Mouse (Mus musculus): Measurements from ENCODE around the gene Brd2. TPM values are rescaled to one million over a fixed set of nuclear protein-coding genes. Genes with fewer than 3 reads are reported as not detected.

The Brd2 gene
- polyA plus RNA-seq, 1 experiment from 2014 or later = 95.9 TPM

- Histone ChIP-seq H3K4me1 (ENCODE audit: control insufficient read depth, insufficient read depth, low read length) (no peaks in the 10 kb centered on the region), H3K27ac (replicated peaks; ENCODE audit: low read depth, low read length) (peak overlapping the region; percentile 100), H3K36me3 (replicated peaks; ENCODE audit: control insufficient read depth, insufficient read depth, low read depth, low read length) (peaks cover 5% of the 10 kb centered on the region), H3K9ac (replicated peaks; ENCODE audit: low read length) (peak overlapping the region; percentile 98), H3K4me3 (ENCODE audit: low read depth, low read length) (peak overlapping the region; percentile 100), H3K9me3 (replicated peaks; ENCODE audit: control insufficient read depth, low read length) (no peaks in the 10 kb centered on the region), H3K27me3 (ENCODE audit: control insufficient read depth, insufficient read depth, low read length) (no peaks in the 10 kb centered on the region), H3K4me2 (ENCODE audit: low read depth, low read length) (peak overlapping the region; percentile 94)
- DNase-seq (ENCODE audit: low spot score) (no peak), ATAC-seq (replicated peaks; ENCODE audit: insufficient number of reproducible peaks, low FRiP score, low TSS enrichment, low read depth) (no peak)
- WGBS = 3% methylated on average over 7 of the region's 7 CpGs
Observed at GRCm38 (mm10) chr17:34123111-34123510, 677 bp upstream of the Brd2 start.

- Histone ChIP-seq H3K4me1 (ENCODE audit: control insufficient read depth, insufficient read depth, low read length) (no peaks in the 10 kb centered on the region), H3K4me2 (ENCODE audit: low read depth, low read length) (peak overlapping the region; percentile 94), H3K9ac (replicated peaks; ENCODE audit: low read length) (peak overlapping the region; percentile 98), H3K27ac (replicated peaks; ENCODE audit: low read depth, low read length) (peak overlapping the region; percentile 100), H3K36me3 (replicated peaks; ENCODE audit: control insufficient read depth, insufficient read depth, low read depth, low read length) (peaks cover 5% of the 10 kb centered on the region), H3K9me3 (replicated peaks; ENCODE audit: control insufficient read depth, low read length) (no peaks in the 10 kb centered on the region), H3K4me3 (ENCODE audit: low read depth, low read length) (peak overlapping the region; percentile 100), H3K27me3 (ENCODE audit: control insufficient read depth, insufficient read depth, low read length) (no peaks in the 10 kb centered on the region)
- ATAC-seq (replicated peaks; ENCODE audit: insufficient number of reproducible peaks, low FRiP score, low TSS enrichment, low read depth) = 0 out of 2 replicates have a peak, but pooled peaks have one; percentile 10
- DNase-seq (ENCODE audit: low spot score) = peak; percentile 86
- WGBS = 3% methylated on average over 8 of the region's 10 CpGs
Observed at GRCm38 (mm10) chr17:34121879-34122187, 601 bp downstream of the Brd2 start.

GRCm38 (mm10) chr17:34121172-34121878 lies 1.1 kb downstream of the Brd2 start:
- Histone ChIP-seq H3K9me3 (replicated peaks; ENCODE audit: control insufficient read depth, low read length) (no peaks in the 10 kb centered on the region), H3K36me3 (replicated peaks; ENCODE audit: control insufficient read depth, insufficient read depth, low read depth, low read length) (peaks cover 5% of the 10 kb centered on the region), H3K9ac (replicated peaks; ENCODE audit: low read length) (peak overlapping the region; percentile 98), H3K4me1 (ENCODE audit: control insufficient read depth, insufficient read depth, low read length) (peaks cover 5% of the 10 kb centered on the region; the same call in 1 of the 2 replicates), H3K4me3 (ENCODE audit: low read depth, low read length) (peak overlapping the region; percentile 100), H3K27ac (replicated peaks; ENCODE audit: low read depth, low read length) (peak overlapping the region; percentile 100), H3K4me2 (ENCODE audit: low read depth, low read length) (peak overlapping the region; percentile 94), H3K27me3 (ENCODE audit: control insufficient read depth, insufficient read depth, low read length) (no peaks in the 10 kb centered on the region)
- under 1% methylated on average over 31 of the region's 35 CpGs for whole genome bisulfite sequencing
- ATAC-seq (replicated peaks; ENCODE audit: insufficient number of reproducible peaks, low FRiP score, low TSS enrichment, low read depth) (peak; percentile 55), DNase-seq (ENCODE audit: low spot score) (peak; percentile 93)

GRCm38 (mm10) chr17:34120814-34121171 lies 1.6 kb downstream of the Brd2 start:
- H3K9ac ChIP-seq (replicated peaks; ENCODE audit: low read length) = peak overlapping the region; percentile 98

GRCm38 (mm10) chr17:34120180-34120723 lies 2.2 kb downstream of the Brd2 start:
- Histone ChIP-seq H3K4me3 (ENCODE audit: low read depth, low read length) (peak overlapping the region; percentile 100), H3K4me2 (ENCODE audit: low read depth, low read length) (peak overlapping the region; percentile 94), H3K4me1 (ENCODE audit: control insufficient read depth, insufficient read depth, low read length) (peaks cover 6% of the 10 kb centered on the region; the same call in 1 of the 2 replicates), H3K27ac (replicated peaks; ENCODE audit: low read depth, low read length) (peak overlapping the region; percentile 100), H3K36me3 (replicated peaks; ENCODE audit: control insufficient read depth, insufficient read depth, low read depth, low read length) (peaks cover 13% of the 10 kb centered on the region), H3K9ac (replicated peaks; ENCODE audit: low read length) (peak overlapping the region; percentile 98), H3K27me3 (ENCODE audit: control insufficient read depth, insufficient read depth, low read length) (no peaks in the 10 kb centered on the region), H3K9me3 (replicated peaks; ENCODE audit: control insufficient read depth, low read length) (no peaks in the 10 kb centered on the region)
- ATAC-seq (replicated peaks; ENCODE audit: insufficient number of reproducible peaks, low FRiP score, low TSS enrichment, low read depth) = peak; percentile 8; the same call in 1 of the 2 replicates
- peak; percentile 93 for DNase-seq (ENCODE audit: low spot score)
- WGBS = under 1% methylated on average over 36 of the region's 42 CpGs

More at GRCm38 (mm10) chr17:34120814-34121171, 1.6 kb downstream of the Brd2 start:
- Histone ChIP-seq H3K27me3 (ENCODE audit: control insufficient read depth, insufficient read depth, low read length) (no peaks in the 10 kb centered on the region), H3K36me3 (replicated peaks; ENCODE audit: control insufficient read depth, insufficient read depth, low read depth, low read length) (peaks cover 8% of the 10 kb centered on the region), H3K4me1 (ENCODE audit: control insufficient read depth, insufficient read depth, low read length) (peaks cover 6% of the 10 kb centered on the region; the same call in 1 of the 2 replicates), H3K4me2 (ENCODE audit: low read depth, low read length) (peak overlapping the region; percentile 94), H3K27ac (replicated peaks; ENCODE audit: low read depth, low read length) (peak overlapping the region; percentile 100), H3K4me3 (ENCODE audit: low read depth, low read length) (peak overlapping the region; percentile 100), H3K9me3 (replicated peaks; ENCODE audit: control insufficient read depth, low read length) (no peaks in the 10 kb centered on the region)
- no peak for DNase-seq (ENCODE audit: low spot score)
- 1% methylated on average over 27 of the region's 31 CpGs for WGBS
- peak; percentile 27 for ATAC-seq (replicated peaks; ENCODE audit: insufficient number of reproducible peaks, low FRiP score, low TSS enrichment, low read depth)

GRCm38 (mm10) chr17:34119249-34120179 lies 2.9 kb downstream of the Brd2 start, which contains the start of gene H2-DMa:
H2-DMa (plus strand) TSS chr17:34119541.
- Histone ChIP-seq H3K9ac (replicated peaks; ENCODE audit: low read length) (peak within 1 kb of the TSS; percentile 98), H3K4me2 (ENCODE audit: low read depth, low read length) (peak within 1 kb of the TSS; percentile 94), H3K4me1 (ENCODE audit: control insufficient read depth, insufficient read depth, low read length) (peaks cover 6% of the 10 kb centered on the region; the same call in 1 of the 2 replicates), H3K4me3 (ENCODE audit: low read depth, low read length) (peak within 1 kb of the TSS; percentile 100), H3K9me3 (replicated peaks; ENCODE audit: control insufficient read depth, low read length) (no peaks in the 10 kb centered on the region), H3K36me3 (replicated peaks; ENCODE audit: control insufficient read depth, insufficient read depth, low read depth, low read length) (peaks cover 20% of the 10 kb centered on the region), H3K27ac (replicated peaks; ENCODE audit: low read depth, low read length) (peak within 1 kb of the TSS; percentile 100), H3K27me3 (ENCODE audit: control insufficient read depth, insufficient read depth, low read length) (no peaks in the 10 kb centered on the region)
- ATAC-seq (replicated peaks; ENCODE audit: insufficient number of reproducible peaks, low FRiP score, low TSS enrichment, low read depth) (peak; percentile 49), DNase-seq (ENCODE audit: low spot score) (peak; percentile 99)
- WGBS = under 1% methylated on average over 88 of the region's 96 CpGs

- peak overlapping the region; percentile 92 for H3K9ac ChIP-seq (replicated peaks; ENCODE audit: low read length)
- peak overlapping the region; percentile 100 for H3K27ac ChIP-seq (replicated peaks; ENCODE audit: low read depth, low read length)
- H3K4me1 ChIP-seq (ENCODE audit: control insufficient read depth, insufficient read depth, low read length) = peaks cover 6% of the 10 kb centered on the region; the same call in 1 of the 2 replicates
- H3K36me3 ChIP-seq (replicated peaks; ENCODE audit: control insufficient read depth, insufficient read depth, low read depth, low read length) = peaks cover 25% of the 10 kb centered on the region
- ATAC-seq (replicated peaks; ENCODE audit: insufficient number of reproducible peaks, low FRiP score, low TSS enrichment, low read depth) = no peak
- no peaks in the 10 kb centered on the region for H3K27me3 ChIP-seq (ENCODE audit: control insufficient read depth, insufficient read depth, low read length)
- under 1% methylated on average over 26 of the region's 38 CpGs for WGBS
- no peaks in the 10 kb centered on the region for H3K9me3 ChIP-seq (replicated peaks; ENCODE audit: control insufficient read depth, low read length)
- H3K4me2 ChIP-seq (ENCODE audit: low read depth, low read length) = peak overlapping the region; percentile 81
- no peak for DNase-seq (ENCODE audit: low spot score)
- H3K4me3 ChIP-seq (ENCODE audit: low read depth, low read length) = peak overlapping the region; percentile 100
Observed at GRCm38 (mm10) chr17:34118873-34119248, 3.6 kb downstream of the Brd2 start.
